Mouse (Mus musculus): ENCODE data around the gene Vmo1.
"Not testable (repeated sequence)": the region's sequence is repeated elsewhere in the genome, so short reads cannot be mapped to it uniquely, and the experiment has no call there.

The Vmo1 gene

DNA sequence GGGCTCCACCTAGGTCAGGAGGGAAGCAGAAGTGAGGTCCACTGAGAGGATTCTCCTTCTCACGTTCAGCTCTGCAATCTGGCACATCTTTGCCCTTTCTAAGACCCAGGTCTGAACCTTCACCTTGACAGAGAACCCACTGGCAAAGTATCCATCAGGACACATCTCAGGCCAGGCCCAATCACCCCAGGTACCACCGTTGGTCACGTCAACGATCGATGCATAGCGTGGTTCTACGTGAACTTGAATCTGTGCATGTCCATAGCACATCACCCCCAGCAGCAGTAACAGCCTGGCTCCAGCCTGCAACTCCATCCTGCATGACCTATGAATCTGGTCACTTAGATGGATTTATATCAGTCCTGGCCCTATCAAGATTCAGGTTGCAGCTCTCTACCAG, at the start of gene Vmo1:
Gene Vmo1 (minus strand): TSS at position 329 of the 400 bp plus-strand sequence.
- DNase-seq (ENCODE audit: extremely low read depth, low read depth, low spot score), result no peak

- DNase-seq (ENCODE audit: extremely low read depth, low read depth, low spot score), result no peak
These were observed 49.3 kb upstream of the Vmo1 start for GRCm38 (mm10) chr11:70563470-70564275.

DNA sequence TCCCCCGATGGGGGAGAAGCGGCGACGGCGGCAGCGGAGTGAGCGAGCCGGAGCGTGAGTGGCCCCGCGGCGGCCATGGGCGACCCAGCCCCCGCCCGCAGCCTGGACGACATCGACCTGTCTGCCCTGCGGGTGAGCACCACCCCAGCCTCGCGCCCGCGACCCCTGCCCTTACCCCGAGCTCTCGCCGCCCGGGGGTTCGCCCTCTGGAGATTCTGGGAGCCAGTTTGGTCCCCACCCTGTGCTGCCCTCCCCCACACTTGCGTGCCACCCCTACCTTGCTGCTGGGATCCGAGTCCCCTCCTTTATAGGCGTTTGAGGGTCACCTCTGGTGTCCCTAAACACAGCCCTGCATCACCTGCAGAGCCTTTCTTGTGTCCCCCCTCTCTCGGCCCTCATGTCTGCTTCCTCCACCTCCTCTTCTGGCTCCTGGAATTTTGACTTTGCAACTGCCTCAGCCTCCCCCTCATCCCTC, 48.6 kb upstream of the Vmo1 start:
- DNase-seq (ENCODE audit: extremely low read depth, low read depth, low spot score), result no peak

- no peak for DNase-seq (ENCODE audit: extremely low read depth, low read depth, low spot score)
These were observed 48.0 kb upstream of the Vmo1 start, which contains the start of gene Mink1 for GRCm38 (mm10) chr11:70562287-70562994. Mink1 (plus strand) TSS chr11:70562881.

- no peak for DNase-seq (ENCODE audit: extremely low read depth, low read depth, low spot score)
These were observed 47.5 kb upstream of the Vmo1 start for GRCm38 (mm10) chr11:70561937-70562286.

- DNase-seq (ENCODE audit: extremely low read depth, low read depth, low spot score), result no peak
These were observed 43.1 kb upstream of the Vmo1 start for GRCm38 (mm10) chr11:70557545-70557944.

DNA sequence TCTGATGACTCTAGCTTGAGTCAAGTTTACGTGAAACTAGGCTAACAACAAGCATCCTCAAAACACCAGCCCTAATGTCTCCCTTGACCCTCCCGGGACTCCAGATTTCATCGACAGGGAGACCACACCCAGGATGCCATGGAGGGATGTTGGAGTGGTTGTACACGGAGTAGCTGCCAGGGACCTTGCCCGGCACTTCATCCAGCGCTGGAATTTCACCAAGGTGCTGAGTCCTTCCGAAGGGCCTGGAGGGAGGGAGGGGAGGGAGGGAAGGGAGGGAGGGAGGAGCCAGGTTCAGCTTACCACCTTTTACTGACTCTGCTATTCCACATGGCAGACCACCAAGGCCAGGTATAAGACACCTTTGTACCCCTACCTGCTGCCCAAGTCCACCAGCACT, 39.5 kb upstream of the Vmo1 start:
- DNase-seq (ENCODE audit: extremely low read depth, low read depth, low spot score), result no peak

DNA sequence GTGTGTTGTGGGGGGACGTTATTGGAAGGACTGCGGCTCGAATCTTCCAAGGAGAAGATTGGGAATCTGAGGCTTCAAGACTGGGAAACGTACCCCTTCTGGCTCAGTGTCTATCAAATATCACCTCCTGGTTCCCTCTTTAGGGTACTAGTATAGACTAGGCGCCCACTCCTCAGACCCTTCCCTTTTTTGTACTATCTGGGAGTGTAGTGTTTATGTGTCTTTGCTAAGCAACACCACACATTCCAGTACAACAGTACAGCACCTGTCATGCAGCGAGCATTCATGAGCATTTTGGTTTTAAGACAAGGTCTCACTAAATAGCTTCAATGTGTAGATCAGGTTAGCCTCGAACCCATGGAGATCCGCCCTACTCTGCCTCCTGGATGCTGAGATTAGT, 37.1 kb upstream of the Vmo1 start:
- no peak for DNase-seq (ENCODE audit: extremely low read depth, low read depth, low spot score)

DNA sequence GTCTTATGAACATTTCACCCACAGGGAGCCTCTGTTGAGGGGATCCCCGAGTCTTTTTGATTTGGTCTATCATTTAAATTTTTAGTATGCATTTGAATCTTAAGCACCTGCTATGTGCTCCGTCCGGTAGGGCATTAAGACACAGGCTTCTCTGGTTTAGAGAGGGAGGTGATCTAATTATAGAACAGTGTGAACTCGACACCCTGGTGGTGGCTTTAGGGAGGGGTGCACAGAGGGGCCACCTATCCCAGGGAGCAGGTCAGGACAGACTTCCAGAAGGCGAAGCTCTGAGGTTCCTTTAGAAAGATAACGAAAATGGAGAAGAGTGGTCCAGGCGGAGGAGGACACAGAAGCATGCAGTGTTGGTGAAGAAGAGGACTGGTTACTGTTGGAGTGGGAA, 30.1 kb upstream of the Vmo1 start:
- DNase-seq (ENCODE audit: extremely low read depth, low read depth, low spot score), result no peak

- no peak for DNase-seq (ENCODE audit: extremely low read depth, low read depth, low spot score)
These were observed 27.0 kb upstream of the Vmo1 start for GRCm38 (mm10) chr11:70541415-70541814.

GRCm38 (mm10) chr11:70540928-70541327, 26.5 kb upstream of the Vmo1 start:
- no peak for DNase-seq (ENCODE audit: extremely low read depth, low read depth, low spot score)

DNA sequence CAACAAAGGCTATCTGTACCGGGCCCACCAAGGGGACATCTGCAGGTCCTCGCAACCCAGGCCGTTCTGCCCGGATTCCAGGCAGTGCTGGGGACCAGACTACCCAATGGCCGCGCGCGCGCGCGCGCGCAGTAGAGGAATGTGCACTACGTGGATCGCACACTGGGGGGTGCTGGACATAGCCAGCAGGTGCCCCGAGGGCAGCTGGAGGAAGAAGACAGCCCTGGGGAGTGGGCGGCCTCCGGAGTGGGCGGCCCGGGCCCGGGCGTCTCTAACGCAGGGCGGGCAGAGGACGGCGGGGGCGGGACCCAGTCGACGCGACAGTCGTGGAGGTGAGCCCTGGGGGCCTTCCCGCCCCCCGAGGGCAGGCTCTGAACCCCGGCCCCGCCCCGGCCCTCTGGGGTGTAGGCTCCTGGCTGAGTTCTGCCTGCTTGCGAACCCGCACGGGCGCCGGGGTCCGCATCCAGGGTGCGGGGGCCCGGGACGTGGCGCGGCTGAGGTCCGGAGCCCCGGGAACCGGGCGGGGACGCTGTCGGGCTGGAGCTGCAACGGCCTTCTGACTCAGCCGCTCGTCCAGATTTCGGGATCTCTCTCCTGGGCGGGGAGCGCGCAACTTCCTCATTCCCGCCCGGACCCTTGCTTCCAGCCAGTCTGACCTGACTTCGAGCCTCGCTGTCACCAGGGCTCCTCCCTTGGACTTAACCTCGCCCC, 25.6 kb upstream of the Vmo1 start, which contains the start of gene Pld2:
Gene Pld2 (plus strand): TSS at position 188 of the 711 bp plus-strand sequence.
- DNase-seq (ENCODE audit: extremely low read depth, low read depth, low spot score), result no peak

DNA sequence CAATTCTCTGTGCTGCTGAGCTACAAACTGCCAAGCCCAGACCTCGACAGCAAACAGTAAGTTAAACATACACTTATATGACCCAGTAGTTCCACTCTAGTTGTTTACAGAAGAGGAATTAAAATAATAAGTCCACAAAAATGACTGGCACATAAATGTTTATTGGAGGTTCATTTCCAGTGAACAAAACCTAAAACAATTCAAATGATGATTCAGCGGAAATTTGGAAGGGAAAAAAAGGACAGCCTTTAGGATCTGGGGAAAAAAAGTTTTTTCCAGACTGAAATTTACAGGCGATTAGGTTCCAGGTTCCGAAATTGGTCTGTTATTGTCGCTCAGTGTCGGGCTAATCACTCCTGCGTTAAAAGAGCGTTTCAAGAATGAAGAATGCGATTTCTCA, 25.0 kb upstream of the Vmo1 start:
- DNase-seq (ENCODE audit: extremely low read depth, low read depth, low spot score), result no peak

- DNase-seq (ENCODE audit: extremely low read depth, low read depth, low spot score), result no peak
These were observed 18.4 kb upstream of the Vmo1 start, which contains the start of gene Gm40193 for GRCm38 (mm10) chr11:70532839-70533238. Gm40193 (minus strand) TSS chr11:70532939.

DNA sequence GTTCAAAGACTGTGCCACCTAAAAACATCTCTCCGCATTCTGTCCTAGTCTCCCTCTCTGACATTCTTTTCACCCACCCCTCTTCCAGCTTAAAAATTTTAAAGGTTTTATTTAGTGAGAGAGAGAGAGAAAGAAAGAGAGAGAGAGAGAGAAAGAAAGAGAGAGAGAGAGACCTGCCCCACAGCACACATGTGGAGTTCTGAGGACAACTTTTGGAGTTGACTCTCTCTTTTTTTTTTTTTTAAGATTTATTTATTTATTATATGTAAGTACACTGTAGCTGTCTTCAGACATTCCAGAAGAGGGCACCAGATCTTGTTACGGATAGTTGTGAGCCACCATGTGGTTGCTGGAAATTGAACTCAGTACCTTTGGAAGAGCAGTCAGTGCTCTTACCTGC, 16.6 kb upstream of the Vmo1 start:
- not testable (repeated sequence) for DNase-seq (ENCODE audit: extremely low read depth, low read depth, low spot score)

DNA sequence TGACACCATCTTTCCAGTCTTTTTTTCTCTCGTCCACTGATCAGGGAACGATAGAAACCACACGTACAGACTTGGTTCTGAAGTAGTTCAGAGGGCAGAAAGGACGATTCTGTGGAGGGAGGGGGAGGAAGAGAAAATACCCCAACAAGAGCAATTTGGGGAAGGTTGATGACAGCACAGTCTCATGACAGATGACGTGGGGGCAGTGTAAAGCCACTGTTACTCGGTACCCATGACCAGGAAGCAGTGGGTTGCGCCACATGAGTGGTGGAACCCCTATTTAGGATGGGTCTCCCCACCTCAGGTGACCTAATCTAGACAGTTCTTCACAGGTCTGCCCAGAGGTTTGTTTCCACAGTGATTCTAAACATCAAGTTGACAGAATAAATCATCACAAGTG, 14.2 kb upstream of the Vmo1 start:
- no peak for DNase-seq (ENCODE audit: extremely low read depth, low read depth, low spot score)

DNA sequence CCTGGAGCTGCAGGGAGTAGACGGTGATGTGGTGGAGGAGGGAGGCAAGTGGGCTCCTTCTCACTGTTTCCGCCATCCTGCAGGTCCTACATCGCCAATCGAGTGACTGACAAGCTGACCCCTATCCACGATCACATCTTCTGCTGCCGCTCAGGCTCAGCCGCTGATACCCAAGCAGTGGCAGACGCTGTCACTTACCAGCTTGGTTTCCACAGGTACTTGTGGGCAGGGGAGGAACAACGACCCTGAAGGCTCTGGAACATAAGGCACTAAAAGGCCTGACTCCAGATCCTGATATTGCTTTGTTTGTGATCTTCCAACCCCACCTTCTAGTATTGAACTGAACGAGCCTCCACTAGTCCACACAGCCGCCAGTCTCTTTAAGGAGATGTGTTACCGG, 11.8 kb upstream of the Vmo1 start:
- no peak for DNase-seq (ENCODE audit: extremely low read depth, low read depth, low spot score)

DNA sequence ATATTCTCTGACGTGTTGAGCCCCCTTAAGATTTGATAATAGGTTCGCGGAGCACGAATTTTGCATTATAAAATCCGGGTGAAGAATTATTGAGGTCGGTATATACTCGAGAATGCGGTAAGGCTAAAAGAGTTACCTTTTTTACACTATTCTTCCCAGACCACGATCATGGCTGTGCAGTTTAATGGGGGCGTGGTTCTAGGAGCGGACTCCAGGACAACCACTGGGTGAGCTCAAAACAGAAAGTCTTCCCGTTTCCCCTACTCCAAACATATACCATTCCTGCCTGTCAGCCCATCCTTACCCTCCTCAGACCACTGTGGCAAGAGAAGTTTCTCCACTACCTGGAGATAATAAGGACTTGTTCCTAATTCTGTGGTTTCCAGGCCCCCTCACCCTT, 11.3 kb upstream of the Vmo1 start:
- no peak for DNase-seq (ENCODE audit: extremely low read depth, low read depth, low spot score)

DNA sequence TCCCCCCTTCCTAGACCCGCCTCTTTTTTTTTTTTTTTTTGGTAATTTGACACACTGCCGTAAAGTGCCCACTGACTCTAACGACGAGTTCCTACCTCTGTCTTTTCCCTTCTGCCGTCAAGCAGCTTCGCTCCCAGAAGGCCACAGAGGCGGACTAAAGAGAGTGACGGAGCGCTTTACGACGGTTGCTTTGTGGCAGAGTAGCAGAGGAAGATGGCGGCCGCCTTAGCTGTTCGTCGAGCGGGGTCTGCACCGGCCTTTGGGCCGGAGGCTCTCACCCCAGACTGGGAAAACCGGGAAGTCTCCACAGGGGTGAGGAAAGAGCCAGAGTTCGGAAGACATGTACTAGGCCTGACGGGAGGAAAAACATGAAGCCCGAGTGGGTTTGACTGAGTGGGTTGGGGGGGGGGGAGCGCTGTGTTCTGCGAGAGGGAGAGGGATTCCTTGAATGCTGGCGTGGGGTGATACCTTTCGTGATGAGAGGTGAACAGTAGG, 10.8 kb upstream of the Vmo1 start, which contains the start of gene Psmb6:
Gene Psmb6 (plus strand): TSS at position 184 of the 495 bp plus-strand sequence.
- DNase-seq (ENCODE audit: extremely low read depth, low read depth, low spot score), result peak; percentile 93

- no peak for DNase-seq (ENCODE audit: extremely low read depth, low read depth, low spot score)
These were observed 10.4 kb upstream of the Vmo1 start for GRCm38 (mm10) chr11:70524782-70525181.

GRCm38 (mm10) chr11:70523306-70523989, 9.0 kb upstream of the Vmo1 start:
- not testable (repeated sequence) for DNase-seq (ENCODE audit: extremely low read depth, low read depth, low spot score)

Measured in fat pad, adult 2 months (tissue).